Mouse (Mus musculus) ovary, adult 18-20 months (tissue): ENCODE data around the gene E030030I06Rik.
"Not testable (repeated sequence)": the region's sequence is repeated elsewhere in the genome, so short reads cannot be mapped to it uniquely, and the experiment has no call there.

ENCODE experiments used
- DNase-seq: peaks from one replicate; pipeline ENCODE4 v3.0.0; 2022; ENCODE audit warnings: low spot score, mixed read lengths

Gene E030030I06Rik

GRCm38 (mm10) chr10:22151863-22152640, 3.0 kb upstream of the E030030I06Rik start:
- not testable (repeated sequence) for DNase-seq

- not testable (repeated sequence) for DNase-seq
Observed at GRCm38 (mm10) chr10:22151056-22151862, 2.2 kb upstream of the E030030I06Rik start.

- DNase-seq = no peak
Observed at GRCm38 (mm10) chr10:22150593-22150992, 1.5 kb upstream of the E030030I06Rik start.

- no peak for DNase-seq
Observed at GRCm38 (mm10) chr10:22149691-22150465, 808 bp upstream of the E030030I06Rik start.

- DNase-seq = peak; percentile 68
Observed at GRCm38 (mm10) chr10:22148441-22149072, 513 bp downstream of the E030030I06Rik start.

- no peak for DNase-seq
Observed at GRCm38 (mm10) chr10:22142926-22143325, 6.1 kb downstream of the E030030I06Rik start.

GRCm38 (mm10) chr10:22142194-22142593, 6.9 kb downstream of the E030030I06Rik start:
- DNase-seq = not testable (repeated sequence)

- peak; percentile 67 for DNase-seq
Observed at GRCm38 (mm10) chr10:22140665-22141280, 8.3 kb downstream of the E030030I06Rik start.

GRCm38 (mm10) chr10:22074531-22074930, 74.5 kb downstream of the E030030I06Rik start:
- no peak for DNase-seq

- DNase-seq = no peak
Observed at GRCm38 (mm10) chr10:22072739-22073138, 76.3 kb downstream of the E030030I06Rik start.

- no peak for DNase-seq
Observed at GRCm38 (mm10) chr10:22070576-22070975, 78.5 kb downstream of the E030030I06Rik start.

GRCm38 (mm10) chr10:22070168-22070567, 78.9 kb downstream of the E030030I06Rik start:
- no peak for DNase-seq

GRCm38 (mm10) chr10:22067979-22068378, 81.1 kb downstream of the E030030I06Rik start, which contains the start of gene 4930444G20Rik:
Gene 4930444G20Rik (minus strand): TSS chr10:22068079.
- not testable (repeated sequence) for DNase-seq
